Mouse (Mus musculus) heart, postnatal 25 days (tissue): ENCODE results near the gene Igsf11. TPM values are rescaled to one million over a fixed set of nuclear protein-coding genes. Genes with fewer than 3 reads are reported as not detected.

ENCODE experiments used
- DNase-seq: peaks from one replicate; pipeline ENCODE4 v3.0.0; 2022; ENCODE audit warnings: low spot score
- intact Hi-C: fragments of 180-260 bp; cut with DNase I; formaldehyde crosslinking; loops from one replicate; pipeline ENCODE4 v1.15.1; 2025
- total RNA-seq, 2 experiments: library from RNA; stranded (reverse); gene quantifications; 2 replicates each; pipeline ENCODE4 v1.2.3; 2021

Gene Igsf11
- total RNA-seq, 2 experiments from 2014 or later = 0.47 to 0.53 TPM

GRCm38 (mm10) chr16:38924940-38925339 is 32.5 kb downstream of the Igsf11 start:
- intact Hi-C loops = no loop called here
- DNase-seq = no peak

- intact Hi-C loops = no loop called here
Measured at GRCm38 (mm10) chr16:38928760-38929159, 36.3 kb downstream of the Igsf11 start.

GRCm38 (mm10) chr16:38931519-38931918 is 39.0 kb downstream of the Igsf11 start:
- no peak for DNase-seq
- intact Hi-C loops = no loop called here

More at GRCm38 (mm10) chr16:38928760-38929159, 36.3 kb downstream of the Igsf11 start:
- no peak for DNase-seq

GRCm38 (mm10) chr16:38940805-38941204 is 48.3 kb downstream of the Igsf11 start:
- intact Hi-C loops = no loop called here
- DNase-seq = no peak

GRCm38 (mm10) chr16:38941275-38941674 is 48.8 kb downstream of the Igsf11 start:
- intact Hi-C loops = no loop called here
- DNase-seq = no peak

- intact Hi-C loops = no loop called here
- no peak for DNase-seq
Measured at GRCm38 (mm10) chr16:38943706-38944550, 51.5 kb downstream of the Igsf11 start.

GRCm38 (mm10) chr16:38945111-38945510 is 52.6 kb downstream of the Igsf11 start:
- intact Hi-C loops = no loop called here
- DNase-seq = no peak

GRCm38 (mm10) chr16:38945581-38945981 is 53.1 kb downstream of the Igsf11 start:
- no peak for DNase-seq
- intact Hi-C loops = no loop called here

- intact Hi-C loops = no loop called here
- DNase-seq = no peak
Measured at GRCm38 (mm10) chr16:38946453-38946852, 54.0 kb downstream of the Igsf11 start.

GRCm38 (mm10) chr16:38947141-38947879 is 54.8 kb downstream of the Igsf11 start:
- intact Hi-C loops = no loop called here
- no peak for DNase-seq

- intact Hi-C loops = no loop called here
- no peak for DNase-seq
Measured at GRCm38 (mm10) chr16:38948441-38948840, 56.0 kb downstream of the Igsf11 start.

GRCm38 (mm10) chr16:38952881-38953280 is 60.4 kb downstream of the Igsf11 start:
- intact Hi-C loops = no loop called here
- no peak for DNase-seq

GRCm38 (mm10) chr16:38953821-38954220 is 61.4 kb downstream of the Igsf11 start:
- intact Hi-C loops = no loop called here
- no peak for DNase-seq

GRCm38 (mm10) chr16:38954501-38955288 is 62.2 kb downstream of the Igsf11 start:
- intact Hi-C loops = no loop called here
- no peak for DNase-seq

- no peak for DNase-seq
- intact Hi-C loops = no loop called here
Measured at GRCm38 (mm10) chr16:38955296-38955695, 62.8 kb downstream of the Igsf11 start.

GRCm38 (mm10) chr16:38958801-38959200 is 66.3 kb downstream of the Igsf11 start:
- DNase-seq = no peak
- intact Hi-C loops = no loop called here

GRCm38 (mm10) chr16:38960550-38960949 is 68.1 kb downstream of the Igsf11 start:
- DNase-seq = no peak
- intact Hi-C loops = no loop called here

GRCm38 (mm10) chr16:38961865-38962264 is 69.4 kb downstream of the Igsf11 start:
- DNase-seq = no peak
- intact Hi-C loops = no loop called here

- intact Hi-C loops = no loop called here
- no peak for DNase-seq
Measured at GRCm38 (mm10) chr16:38962695-38963094, 70.2 kb downstream of the Igsf11 start.

- intact Hi-C loops = no loop called here
- no peak for DNase-seq
Measured at GRCm38 (mm10) chr16:38967026-38967425, 74.6 kb downstream of the Igsf11 start.
